Mouse (Mus musculus): ENCODE data around the gene Ifnk.
A peak's percentile ranks its signal among the peaks of the same experiment; 100 is the strongest.

Ifnk gene

DNA sequence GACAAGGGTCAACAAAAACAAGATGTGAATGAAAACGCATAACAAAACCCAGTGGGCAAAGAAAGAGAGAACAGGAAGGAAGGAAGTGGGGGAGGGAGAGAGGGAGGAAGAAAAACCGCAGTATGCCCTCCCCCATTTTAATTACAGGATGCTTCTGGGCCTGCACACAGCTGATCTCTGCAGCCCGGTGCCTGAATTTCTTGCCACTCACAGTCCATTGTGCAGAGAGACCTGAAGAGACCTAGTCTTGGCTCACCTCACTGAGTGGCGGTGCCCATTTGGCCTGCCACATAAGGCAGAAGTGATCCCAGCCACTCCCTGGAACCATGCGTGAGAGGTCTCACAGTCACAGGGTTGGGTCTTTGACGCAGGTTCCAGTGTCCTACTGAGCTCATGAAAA lies 13.8 kb upstream of the Ifnk start:
- DNase-seq (ENCODE audit: low read depth, low spot score) = no peak

DNA sequence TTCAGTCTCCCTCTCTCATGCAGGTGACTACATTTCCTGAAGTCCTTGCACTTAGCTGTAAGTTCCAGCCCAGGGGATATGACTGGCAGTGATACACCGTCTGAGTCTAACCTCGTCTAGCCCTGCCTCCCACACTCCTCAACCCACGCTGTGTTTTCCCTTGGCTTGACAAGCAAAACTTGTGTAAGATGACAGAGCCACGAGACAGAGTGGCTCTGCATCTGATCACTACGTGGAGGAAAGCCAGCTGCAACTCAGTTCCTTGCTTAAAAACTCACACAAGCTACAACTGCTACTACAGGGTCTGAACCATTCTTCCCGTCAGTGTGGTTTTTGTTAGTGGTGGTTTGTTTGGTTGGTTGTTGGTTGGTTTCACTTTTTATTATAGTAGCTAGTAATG lies 11.5 kb upstream of the Ifnk start:
- peak; percentile 26 for DNase-seq (ENCODE audit: low read depth, low spot score)

DNA sequence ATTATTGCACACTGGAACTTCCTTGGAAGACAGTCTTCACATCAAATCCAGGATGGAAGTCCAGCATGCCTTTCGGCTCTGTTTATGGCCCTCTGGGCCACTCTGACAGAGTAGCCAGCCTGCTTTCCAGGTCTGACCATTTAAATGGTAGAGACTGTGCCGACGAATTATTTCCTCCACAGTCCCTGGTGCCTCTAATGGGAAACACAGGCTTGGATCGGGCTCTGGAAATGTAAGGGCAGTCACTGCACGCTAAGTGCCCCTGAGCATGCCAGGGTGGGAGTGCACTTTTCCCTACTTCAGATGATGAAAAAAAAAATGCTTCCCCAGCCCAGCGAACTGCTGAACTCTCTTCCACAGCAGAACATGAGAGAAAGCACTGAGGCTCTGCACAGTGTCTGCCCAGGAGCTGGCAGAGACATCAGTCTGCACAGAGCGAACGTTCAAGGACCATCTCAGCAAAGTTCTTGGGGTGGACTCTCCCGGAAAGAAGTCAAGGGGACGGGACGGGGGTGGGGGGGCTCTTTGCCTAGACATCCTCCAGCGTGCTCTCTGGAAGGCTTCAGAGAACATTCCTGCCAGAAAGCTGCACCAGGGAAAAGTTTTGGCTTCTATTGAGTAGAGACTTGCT lies 8.3 kb upstream of the Ifnk start:
- no peak for DNase-seq (ENCODE audit: low read depth, low spot score)

DNA sequence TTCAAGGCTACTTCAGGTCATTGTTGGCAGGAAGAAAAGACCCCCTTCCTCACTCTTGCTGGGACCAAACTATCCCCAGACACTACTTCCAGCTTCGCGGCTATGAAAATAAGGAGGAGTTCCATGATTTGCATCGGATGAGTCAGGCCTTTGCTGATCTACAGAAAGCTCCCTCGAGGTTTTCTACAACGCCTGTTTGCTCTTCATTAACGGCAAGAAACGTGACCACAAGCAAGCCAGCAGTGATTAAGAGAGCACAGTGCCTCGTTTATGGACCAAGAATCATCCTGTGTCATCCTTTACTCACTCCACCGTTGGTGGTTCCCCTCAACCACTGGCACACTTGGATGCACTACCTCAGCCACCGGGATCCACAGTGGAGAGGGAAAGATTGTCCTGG lies 6.1 kb upstream of the Ifnk start:
- DNase-seq (ENCODE audit: low read depth, low spot score) = no peak

DNA sequence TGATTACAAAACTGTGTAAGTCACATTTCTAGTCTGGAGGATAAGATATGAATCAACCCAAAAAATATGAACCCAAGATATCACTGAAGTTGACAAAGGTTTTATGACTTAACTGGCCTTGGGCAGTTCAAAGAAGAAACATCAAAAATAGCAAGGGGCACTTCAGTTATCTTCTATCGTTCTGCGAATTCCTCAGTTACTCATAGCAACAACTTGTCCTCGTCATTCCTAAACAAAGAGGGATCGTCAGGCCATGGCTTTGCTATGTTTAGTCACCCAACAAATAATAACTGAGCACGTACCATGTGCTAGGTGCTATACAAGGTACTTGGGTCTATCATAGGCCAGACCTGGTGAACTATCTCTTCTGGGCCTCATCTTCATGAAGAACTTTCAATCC lies 5.3 kb upstream of the Ifnk start:
- no peak for DNase-seq (ENCODE audit: low read depth, low spot score)

DNA sequence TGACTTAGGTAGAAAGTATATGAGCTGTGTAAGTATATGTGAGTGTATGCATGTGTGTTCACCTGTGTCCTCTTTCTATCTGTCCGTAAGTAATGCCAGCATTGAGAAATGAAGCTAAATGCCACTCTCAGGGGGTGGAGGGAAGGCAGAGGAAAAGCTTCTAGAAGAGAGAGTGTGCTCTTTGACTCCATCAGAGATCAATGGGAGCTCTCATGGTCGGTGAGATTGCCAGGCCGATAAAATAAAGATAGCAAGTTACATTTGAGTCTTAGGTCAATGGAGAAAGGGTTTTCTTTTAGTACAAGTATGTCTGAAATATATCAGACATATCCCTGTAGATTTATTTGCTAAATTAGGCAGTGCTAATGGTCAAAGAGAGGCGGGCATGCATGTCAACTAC lies 3.5 kb upstream of the Ifnk start:
- DNase-seq (ENCODE audit: low read depth, low spot score) = no peak

DNA sequence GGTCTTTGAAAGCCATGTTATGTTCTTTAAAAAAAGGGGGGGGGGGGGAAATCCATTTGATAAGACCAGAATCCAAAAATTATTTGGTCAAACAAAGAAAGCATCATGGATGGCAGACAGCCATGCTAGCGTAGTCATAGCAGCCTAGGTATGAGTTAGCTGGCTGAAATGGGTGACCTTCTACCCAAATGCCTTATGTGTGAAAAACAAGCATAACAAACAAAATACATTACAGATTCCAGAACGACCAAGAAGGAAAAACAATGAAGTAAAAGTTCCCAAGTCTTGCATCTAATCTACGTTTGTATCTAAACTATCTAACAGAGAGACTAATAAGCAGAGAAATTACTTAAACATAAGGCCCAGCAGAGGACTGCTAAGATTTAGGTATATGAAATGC lies 1.1 kb upstream of the Ifnk start:
- DNase-seq (ENCODE audit: low read depth, low spot score) = no peak

DNA sequence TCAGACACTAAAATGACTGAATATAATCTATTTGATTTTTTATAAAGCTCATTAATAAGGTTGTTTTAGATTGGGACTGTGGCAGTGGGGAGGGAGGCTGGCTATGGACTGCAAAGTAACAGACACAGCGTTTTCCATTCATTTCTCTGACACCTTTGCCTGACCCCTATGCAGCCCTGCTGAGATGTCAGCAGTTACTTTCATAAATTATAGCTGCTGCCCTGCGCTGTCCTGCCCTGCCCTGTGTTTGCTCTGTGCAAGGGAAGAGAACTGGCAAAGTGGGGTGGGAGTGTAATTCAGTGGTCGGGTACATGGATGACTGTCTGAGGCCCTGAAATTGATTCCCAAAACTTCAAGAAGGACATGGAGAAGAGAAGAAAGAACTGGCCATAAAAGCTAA lies 2.2 kb downstream of the Ifnk start:
- no peak for DNase-seq (ENCODE audit: low read depth, low spot score)

DNA sequence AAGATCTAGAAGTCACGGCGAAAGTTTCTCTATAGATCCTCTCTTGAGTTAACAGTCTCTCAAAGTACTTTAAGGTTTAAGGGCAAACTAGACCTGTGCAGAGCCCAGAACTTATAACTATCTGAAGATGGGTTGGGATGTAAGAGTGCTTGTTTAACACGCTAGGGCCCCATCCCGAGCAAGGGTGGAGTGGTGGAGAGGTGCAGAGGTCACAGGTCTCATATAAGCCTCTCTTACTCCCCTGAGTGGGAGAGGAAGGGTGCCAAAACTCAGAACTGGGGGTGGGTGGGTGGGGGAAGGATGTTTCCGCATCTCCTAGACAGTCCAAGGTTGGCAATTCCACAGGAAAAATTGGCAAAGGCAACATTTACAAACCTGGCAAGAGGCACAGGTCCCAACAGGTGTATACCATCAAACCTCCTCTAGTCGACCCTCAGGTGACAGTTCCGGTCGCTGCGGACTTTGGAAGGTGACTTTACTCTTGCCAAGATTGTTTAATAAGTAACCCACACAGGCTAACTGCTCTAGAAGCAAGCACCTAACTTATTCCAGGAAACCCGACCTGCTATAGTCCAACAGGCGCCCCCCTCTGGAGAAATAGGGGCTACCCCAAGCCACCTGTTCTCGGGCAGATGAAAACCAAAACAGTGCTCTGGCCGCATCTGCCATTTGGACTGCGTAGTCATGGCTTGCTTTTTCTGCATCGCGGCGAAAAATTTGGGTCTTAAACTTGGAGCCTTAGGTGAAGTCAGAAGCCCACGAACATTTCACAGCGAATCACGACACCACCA lies 3.5 kb downstream of the Ifnk start:
- peak; percentile 24 for DNase-seq (ENCODE audit: low read depth, low spot score)

DNA sequence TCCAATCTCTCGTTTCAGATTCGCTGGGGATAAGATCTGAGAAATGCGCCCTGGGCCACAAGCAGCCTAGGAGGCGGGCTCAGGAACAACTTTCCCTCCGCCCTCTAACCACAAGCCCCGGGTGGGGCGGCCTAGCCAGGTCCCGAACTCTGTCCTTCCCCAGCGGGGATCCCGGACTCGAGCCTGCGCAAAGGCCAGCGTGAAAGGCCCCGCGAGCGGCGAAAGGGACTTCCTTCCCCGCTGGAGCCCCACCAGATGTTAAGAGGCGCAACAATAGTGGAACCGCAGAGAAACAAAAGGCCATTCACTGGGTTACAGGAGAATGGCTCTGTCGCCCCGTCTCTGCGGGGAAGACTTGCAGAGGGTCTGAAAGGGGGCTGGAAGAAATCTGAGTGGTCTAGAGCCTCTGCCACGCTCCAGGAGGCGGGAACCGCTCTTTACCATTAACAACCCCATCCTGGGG lies 4.3 kb downstream of the Ifnk start:
- DNase-seq (ENCODE audit: low read depth, low spot score) = peak; percentile 66

DNA sequence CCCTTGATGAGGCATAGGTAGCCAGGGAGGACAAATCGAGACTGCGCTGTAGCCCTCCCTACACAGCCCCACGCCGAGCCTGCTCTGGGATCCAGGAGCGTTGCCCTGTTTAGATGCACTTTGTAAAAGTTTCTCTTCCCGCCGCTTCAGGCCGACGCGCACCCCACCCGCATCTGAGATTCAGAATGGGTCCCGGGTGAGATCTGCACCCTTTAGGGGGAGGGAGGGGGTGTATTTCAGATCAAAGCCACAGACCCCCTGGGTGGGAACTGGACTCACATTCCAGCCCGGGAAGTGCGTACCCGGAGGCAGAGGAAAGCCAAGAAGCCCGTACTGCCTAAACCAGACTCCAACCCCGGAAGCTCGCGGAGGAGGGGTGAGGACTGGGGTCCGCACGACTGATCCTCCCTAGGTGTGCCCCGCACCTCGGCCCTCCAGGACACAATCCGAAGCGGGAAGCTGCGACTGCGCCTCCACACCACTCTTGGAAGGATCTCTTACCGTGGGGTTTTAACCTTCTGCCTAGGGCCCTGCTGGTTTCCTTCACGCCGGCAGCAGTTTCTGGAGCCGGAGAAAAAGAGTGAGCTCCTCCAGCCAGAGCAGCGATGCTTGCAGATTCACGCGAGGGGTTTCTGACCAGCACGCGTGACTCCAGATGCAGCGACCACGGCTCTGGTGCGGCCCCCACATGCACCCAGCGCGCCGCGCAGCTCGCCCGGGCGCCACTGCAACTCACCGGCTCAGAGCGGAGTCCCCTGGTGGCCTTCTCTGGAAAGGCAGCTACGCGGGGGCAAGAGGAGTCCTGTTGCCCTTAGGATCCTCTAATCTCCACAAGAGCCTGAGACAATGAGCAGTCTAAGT lies 5.1 kb downstream of the Ifnk start, which contains the start of gene Mob3b:
Mob3b (minus strand) TSS at position 734 of the 861 bp plus-strand sequence.
- DNase-seq (ENCODE audit: low read depth, low spot score) = peak; percentile 86

DNA sequence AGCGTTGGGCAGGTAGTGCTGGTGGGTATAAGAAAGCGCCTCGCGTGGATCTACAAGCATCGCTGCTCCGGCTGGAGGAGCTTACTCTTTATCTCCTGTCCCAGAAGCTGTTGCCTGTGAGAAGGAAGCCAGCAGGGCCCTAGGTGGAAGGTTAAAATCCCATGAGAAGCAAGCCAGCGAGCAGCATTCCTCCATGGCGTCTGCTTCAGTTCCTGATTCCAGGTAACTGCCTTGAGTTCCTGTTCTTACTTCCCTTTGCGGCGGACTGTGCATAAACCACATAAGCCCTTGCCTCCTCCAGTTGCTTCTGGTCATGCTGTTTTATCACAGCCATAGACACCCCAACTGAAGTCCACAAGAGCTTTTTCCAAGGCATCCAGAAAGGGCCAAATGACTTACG lies 6.0 kb downstream of the Ifnk start:
- DNase-seq (ENCODE audit: low read depth, low spot score) = no peak

DNA sequence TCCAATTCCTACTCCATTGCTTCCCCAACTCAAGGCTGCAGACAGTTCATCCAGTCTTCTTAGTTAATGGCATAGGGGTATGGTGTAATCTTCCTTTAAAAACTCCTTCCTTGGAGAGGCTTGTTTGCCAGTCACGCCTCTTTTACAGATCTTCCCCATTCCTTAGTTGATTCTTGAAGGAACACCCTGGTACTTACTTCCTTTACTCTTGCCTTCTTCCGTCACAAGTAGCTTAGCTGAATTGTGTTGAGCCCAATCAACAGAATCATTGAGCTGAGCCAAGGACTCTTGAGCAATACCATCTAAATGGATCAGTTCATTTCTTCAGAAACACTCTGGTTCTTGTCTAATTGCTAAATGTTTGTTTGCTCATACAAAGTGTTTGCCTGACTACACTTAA lies 13.4 kb downstream of the Ifnk start:
- DNase-seq (ENCODE audit: low read depth, low spot score) = no peak

DNA sequence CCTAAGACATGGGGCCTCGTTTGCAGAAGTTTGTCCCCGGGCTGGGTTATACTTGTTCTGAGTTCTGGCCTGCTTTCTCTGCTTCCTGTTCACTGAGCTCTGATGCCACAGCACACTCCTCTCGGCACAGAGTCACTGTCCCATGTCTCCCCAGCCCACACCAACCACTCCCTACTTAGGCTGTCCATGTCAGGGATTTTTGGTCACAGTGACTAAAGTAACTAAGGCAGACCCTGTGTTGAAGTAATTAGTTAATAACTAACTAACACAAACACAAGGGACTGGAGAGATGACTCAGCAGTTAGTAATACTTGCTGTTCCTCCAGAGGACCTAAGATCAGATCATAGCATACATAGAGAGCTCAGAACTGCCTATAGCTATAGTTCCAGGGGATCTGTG lies 14.1 kb downstream of the Ifnk start:
- peak; percentile 15 for DNase-seq (ENCODE audit: low read depth, low spot score)

DNA sequence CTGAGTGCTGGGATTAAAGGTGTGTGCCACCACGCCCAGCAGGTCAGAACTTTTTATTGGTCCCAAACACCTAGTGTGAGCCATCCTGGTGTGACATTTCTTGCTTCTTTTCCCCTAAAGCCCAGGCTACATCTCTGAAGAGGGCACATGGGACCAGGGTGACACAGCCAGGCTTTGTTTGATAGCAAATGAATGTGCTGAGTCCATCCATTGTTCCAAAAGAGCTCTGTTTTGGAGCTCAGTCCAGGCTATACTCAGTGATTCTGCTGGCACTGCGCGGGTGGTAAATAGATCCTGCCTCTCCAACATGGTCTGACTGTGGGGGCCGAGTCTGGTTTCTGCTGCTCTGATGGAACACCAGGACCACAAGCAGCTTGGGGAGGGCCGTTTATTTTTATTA lies 16.0 kb downstream of the Ifnk start:
- DNase-seq (ENCODE audit: low read depth, low spot score) = peak; percentile 83

DNA sequence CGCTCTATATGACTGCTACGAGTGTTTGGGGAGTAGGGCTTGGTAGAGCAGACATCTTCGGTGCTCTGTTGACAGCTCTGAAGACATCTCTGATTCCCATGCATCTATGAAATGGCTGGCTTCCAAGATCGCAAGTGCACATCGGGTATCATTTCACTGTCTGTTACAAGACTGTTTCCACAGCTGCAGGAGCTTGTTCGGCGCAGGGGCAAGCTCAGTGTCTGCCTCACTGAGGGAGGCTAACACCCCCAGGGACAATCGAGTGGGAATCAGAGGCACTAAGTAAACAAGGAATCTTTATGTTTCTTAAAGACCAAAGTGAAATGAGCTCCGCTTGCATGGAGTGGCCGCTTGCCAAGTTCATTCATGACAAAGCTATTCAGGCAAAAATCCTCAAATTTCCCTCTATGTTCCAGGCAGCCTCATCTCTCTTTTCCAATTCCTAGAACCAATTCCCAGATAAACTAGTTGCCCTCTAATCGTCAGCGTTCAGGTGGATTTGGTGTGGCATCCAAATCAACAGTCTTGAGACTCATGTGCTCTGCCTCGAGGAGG lies 17.8 kb downstream of the Ifnk start:
- peak; percentile 19 for DNase-seq (ENCODE audit: low read depth, low spot score)

DNA sequence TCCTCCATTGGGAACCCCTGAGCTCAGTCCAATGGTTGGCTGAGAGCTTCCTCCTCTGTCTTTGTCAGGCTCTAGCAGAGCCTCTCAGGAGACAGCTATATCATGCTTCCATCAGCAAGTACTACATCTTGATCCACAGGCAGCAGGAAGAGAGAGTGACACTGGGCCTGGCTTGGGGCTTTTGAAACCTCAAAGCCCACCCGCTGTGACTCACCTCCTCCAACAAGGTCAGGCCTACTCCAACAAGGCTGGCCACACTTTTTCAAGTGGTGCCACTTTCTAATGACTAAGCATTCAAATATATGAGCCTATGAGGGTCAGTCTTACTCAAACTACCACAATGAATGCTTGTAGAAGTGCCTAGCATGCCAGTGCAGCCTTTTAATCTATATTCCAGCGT lies 20.6 kb downstream of the Ifnk start:
- no peak for DNase-seq (ENCODE audit: low read depth, low spot score)

DNA sequence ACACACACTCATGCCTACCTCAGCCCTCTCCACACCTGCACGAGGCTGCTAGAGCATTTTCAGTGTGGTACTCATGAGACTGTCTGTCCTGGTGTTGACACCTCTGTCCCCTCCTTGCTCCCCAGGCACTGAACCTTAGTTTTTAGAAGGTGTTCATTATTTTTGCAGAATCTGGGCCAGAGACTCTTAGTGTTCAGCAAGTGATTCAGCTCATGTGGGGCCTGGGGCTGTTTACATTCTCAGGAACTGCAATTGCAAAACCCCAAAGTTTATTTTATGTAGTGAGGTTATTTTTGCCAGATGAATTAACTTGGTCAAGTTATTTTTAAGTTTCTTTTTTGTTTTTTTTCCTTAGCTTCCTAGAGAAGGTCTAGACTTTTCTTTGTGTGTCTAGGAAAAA lies 21.7 kb downstream of the Ifnk start:
- no peak for DNase-seq (ENCODE audit: low read depth, low spot score)

DNA sequence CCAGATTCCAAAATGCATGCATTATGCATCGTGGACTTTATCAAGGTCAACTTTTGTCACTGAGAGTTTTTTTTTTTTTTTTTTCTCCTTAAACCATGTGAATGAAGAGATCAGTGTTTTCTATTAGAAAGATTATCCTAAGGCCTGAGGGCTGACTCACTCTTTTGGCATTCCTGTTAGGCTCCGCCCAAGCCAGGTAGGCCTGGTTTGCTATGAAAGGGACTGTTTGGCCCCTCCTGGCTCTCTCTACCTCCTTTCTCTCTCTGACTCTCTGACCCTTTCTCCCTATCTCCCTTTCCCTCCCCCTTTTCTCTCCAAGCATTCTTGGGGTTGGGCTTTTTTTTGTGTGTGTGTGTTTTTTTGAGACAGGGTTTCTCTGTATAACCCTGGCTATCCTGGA lies 23.7 kb downstream of the Ifnk start:
- no peak for DNase-seq (ENCODE audit: low read depth, low spot score)

DNA sequence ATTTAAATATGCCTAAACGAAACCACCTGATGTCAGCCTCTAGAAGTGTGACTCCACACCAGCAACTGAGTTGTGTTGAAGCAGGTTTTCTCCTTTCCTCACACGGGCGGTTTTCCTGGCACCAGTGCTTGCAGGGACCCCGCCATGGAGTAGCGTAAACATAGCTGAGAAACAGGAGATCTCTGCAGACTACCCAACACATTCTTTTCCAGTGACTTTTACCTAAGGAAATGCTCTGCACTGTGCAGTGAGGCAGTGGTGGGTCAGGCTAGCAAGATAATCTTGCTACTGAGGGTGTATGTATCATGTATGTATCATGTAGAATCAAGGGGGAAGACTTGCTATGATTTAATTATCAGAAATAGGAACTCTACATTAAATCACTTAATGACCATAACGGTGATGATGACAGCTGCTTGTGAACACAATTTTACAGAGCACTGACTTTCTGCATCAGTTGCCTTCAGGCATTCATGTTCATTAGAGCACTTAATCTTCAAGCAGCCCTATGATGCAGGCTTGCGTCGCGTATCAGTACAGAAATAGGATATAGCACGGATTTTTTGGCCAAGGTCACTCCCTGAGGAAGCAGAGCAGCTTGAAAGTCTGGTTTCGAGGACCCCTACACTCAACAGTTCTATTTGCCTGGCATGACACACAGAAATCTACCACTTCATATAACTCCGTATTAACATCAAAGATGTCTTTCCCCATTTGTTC lies 26.2 kb downstream of the Ifnk start:
- no peak for DNase-seq (ENCODE audit: low read depth, low spot score)

DNA sequence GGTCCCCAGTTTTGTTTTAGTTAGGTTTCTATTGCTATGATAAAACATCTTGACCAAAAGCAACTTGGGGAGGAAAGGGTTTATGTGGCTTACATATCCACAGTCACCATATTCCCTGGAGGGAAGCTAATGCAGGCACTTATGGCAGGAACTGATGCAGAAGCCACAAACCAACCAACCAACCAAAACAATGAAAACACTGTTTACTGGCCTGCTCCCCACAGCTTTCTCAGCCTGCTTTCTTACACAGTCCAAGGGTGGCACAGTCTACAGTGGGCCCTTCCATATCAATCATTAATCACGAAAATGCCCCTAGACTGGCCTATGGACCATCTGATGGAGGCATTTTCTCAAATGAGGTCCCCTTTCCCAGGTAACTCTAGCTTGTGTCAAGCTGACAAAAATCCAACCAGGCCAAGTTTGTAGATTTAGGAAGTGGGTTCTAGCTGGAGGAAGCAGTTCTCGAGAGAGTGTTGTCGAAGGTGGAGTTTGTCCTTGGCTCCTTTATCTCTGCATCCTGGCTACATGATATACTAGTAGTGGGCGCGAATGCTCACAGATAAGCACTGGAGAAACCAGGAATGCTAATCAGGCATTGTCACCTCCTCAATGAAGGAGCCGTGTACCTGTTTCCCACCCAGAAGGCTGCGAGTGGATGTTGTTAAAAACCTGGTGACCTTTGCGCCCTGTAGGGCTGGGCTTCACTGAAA lies 35.9 kb downstream of the Ifnk start:
- no peak for DNase-seq (ENCODE audit: low read depth, low spot score)

Measured in brain, adult 2 months (tissue).